Mouse (Mus musculus): ENCODE measurements at regions not wholly inside any gene's neighbourhood (a gene's known extent, or its start where the extent isn't known, plus 50 kb on each side); places are given as distances from the start of the nearest gene placed in this dataset.

- ATAC-seq (replicated peaks; ENCODE audit: low FRiP score, poor library complexity, severe bottlenecking) = no peak
Measured at GRCm38 (mm10) chr3:21218936-21219335, 852.0 kb upstream of the Agtr1b start.

DNA sequence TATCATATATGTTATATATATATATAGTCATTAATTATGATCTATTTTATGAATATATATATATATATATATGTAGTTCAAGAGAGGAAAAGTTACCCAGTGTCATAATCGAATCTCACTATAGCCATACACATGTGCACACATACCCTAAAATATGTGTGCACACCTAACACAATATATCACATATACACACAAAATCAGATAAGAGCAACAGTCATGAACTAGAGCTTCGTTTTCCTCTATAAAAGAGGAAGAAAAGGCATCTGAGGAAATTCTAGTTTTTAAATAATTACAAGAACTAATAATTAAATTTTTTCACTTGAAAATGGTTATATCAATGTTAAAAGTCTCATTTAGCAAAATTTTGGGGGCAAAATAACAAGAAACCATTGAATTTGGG lies 835.3 kb upstream of the Tbl1xr1 start:
- ATAC-seq (replicated peaks; ENCODE audit: low FRiP score, poor library complexity, severe bottlenecking) = no peak

- no peak for ATAC-seq (replicated peaks; ENCODE audit: low FRiP score, poor library complexity, severe bottlenecking)
Measured at GRCm38 (mm10) chr3:21256129-21256760, 820.2 kb upstream of the Tbl1xr1 start.

GRCm38 (mm10) chr3:21263317-21263716 lies 813.1 kb upstream of the Tbl1xr1 start:
- no peak for ATAC-seq (replicated peaks; ENCODE audit: low FRiP score, poor library complexity, severe bottlenecking)

GRCm38 (mm10) chr3:21265491-21265890 lies 811.0 kb upstream of the Tbl1xr1 start:
- ATAC-seq (replicated peaks; ENCODE audit: low FRiP score, poor library complexity, severe bottlenecking) = no peak

- ATAC-seq (replicated peaks; ENCODE audit: low FRiP score, poor library complexity, severe bottlenecking) = no peak
Measured at GRCm38 (mm10) chr3:21268429-21269129, 807.9 kb upstream of the Tbl1xr1 start.

DNA sequence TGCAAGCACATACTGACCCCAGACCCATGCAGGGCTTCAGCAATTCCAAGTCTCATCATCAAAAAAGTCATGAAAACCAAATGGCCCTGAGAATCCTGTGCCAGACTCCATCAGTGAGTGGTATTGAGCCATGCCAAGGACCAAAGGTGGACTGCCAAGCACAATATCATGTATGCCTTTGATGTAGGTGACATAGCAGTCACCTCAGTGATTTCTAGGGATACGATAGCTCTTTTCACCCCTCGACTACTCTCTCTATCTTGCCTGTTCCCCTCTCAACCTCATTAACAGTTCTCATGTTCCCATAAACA lies 807.4 kb upstream of the Tbl1xr1 start:
- ATAC-seq (replicated peaks; ENCODE audit: low FRiP score, poor library complexity, severe bottlenecking) = no peak

GRCm38 (mm10) chr3:21270788-21271187 lies 805.7 kb upstream of the Tbl1xr1 start:
- no peak for ATAC-seq (replicated peaks; ENCODE audit: low FRiP score, poor library complexity, severe bottlenecking)

- no peak for ATAC-seq (replicated peaks; ENCODE audit: low FRiP score, poor library complexity, severe bottlenecking)
Measured at GRCm38 (mm10) chr3:21272219-21272618, 804.2 kb upstream of the Tbl1xr1 start.

DNA sequence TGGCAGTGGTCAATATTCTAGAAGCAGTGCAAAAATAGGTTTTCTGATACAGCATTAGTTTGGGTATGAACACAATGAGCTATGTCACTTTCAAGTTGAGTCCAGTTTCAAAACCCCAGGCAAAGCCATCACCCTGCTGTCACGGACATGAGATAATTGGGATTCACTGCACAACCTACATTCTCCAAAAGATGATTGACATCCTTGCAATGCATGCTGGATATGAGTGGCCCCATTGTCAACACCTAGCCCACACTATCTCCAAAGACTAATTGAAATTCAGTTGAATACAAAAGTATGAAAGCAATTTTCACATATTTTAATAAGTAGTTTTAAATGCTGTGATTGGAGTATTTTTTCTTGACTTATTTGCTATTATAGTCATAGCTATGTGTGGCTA lies 783.7 kb upstream of the Tbl1xr1 start:
- no peak for ATAC-seq (replicated peaks; ENCODE audit: low FRiP score, poor library complexity, severe bottlenecking)

GRCm38 (mm10) chr3:21293308-21293707 lies 783.1 kb upstream of the Tbl1xr1 start:
- no peak for ATAC-seq (replicated peaks; ENCODE audit: low FRiP score, poor library complexity, severe bottlenecking)

GRCm38 (mm10) chr3:21294776-21295175 lies 781.7 kb upstream of the Tbl1xr1 start:
- no peak for ATAC-seq (replicated peaks; ENCODE audit: low FRiP score, poor library complexity, severe bottlenecking)

GRCm38 (mm10) chr3:21296581-21297110 lies 779.8 kb upstream of the Tbl1xr1 start:
- no peak for ATAC-seq (replicated peaks; ENCODE audit: low FRiP score, poor library complexity, severe bottlenecking)

DNA sequence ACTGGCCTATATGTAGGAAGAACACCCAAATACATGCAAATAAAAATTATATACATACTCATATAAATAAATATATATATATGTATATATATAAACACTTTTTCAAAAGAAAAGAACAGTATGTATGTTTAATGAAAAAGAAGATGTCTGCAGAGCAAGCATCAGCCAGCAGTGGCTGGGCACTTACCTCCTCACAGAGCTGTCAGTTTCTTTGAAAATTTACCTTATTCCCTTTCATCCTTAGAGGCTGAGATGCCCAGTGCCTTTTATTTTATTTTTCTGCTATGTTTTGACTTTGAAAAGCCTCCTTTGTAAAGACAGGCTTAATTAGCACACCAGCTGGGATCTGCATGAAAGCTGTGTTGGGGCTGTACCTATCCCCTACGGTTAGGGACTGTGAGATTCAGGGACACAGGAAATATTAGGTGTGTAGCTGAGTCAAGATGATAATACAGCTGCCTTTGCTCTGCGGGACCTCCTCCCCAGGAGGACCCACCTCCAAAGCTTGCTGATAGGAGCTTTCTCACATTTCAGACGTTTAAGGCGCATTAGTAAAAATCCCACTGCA lies 751.0 kb upstream of the Tbl1xr1 start:
- ATAC-seq (replicated peaks; ENCODE audit: low FRiP score, poor library complexity, severe bottlenecking) = no peak

- no peak for ATAC-seq (replicated peaks; ENCODE audit: low FRiP score, poor library complexity, severe bottlenecking)
Measured at GRCm38 (mm10) chr3:21341916-21342315, 734.5 kb upstream of the Tbl1xr1 start.

- no peak for ATAC-seq (replicated peaks; ENCODE audit: low FRiP score, poor library complexity, severe bottlenecking)
Measured at GRCm38 (mm10) chr3:21343095-21343494, 733.4 kb upstream of the Tbl1xr1 start.

DNA sequence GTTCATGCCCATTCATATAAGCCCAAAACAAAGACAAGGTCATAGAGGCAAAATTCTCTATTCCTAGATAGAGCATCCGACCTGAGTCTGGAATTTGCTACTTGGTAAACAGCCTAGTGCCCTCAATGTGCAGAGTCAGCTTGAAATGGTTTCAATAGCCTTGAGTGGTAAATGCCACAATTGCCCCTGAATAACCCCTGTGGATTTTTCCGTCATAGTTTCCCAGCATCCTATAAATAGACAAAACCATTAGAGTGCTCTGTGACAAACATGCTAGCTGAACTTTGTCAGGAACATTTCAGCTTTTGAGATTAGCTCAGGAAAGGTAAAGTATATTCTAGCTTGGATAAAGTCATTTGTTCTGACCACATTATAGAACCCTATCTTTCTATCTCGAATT lies 727.0 kb upstream of the Tbl1xr1 start:
- no peak for ATAC-seq (replicated peaks; ENCODE audit: low FRiP score, poor library complexity, severe bottlenecking)

- ATAC-seq (replicated peaks; ENCODE audit: low FRiP score, poor library complexity, severe bottlenecking) = no peak
Measured at GRCm38 (mm10) chr3:21356150-21356549, 720.3 kb upstream of the Tbl1xr1 start.

DNA sequence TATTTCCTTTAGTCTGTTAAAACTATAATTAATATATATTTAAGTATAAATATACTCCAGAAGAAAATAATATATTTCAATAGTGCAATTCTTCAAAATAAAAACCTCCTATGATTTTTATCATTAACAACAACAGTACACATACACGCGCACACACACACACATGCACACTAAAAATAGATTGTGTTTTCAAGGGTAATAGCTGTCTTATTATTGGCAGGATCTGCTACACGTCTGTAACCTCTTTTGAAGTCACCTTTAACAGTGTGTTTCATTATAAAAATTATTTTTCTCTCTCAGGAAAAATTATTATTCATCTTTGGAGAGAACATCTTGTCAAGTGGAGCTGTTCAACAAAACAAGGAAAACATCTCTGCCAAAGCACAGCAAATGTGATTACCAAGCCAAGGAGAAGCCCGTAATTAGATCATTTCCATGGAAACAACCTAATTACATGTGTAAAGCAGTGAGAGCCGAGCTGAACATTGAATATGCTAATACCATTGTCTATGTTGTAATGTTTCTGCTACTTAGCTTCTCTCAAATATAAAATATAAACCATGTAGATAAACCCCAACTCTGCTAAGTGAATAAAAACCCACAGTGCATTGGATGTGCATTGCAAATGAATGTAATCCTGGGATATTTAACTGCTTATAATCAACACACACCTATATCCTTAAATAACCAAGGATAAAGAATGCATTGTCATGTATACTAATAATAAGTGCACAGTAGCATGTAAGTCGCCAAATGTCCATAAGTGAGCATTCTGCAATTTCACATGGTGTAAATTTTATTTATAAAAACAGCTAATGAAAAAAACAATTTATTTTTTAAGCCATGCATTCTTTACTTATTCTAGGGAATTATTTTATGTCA lies 719.4 kb upstream of the Tbl1xr1 start:
- ATAC-seq (replicated peaks; ENCODE audit: low FRiP score, poor library complexity, severe bottlenecking) = no peak

- ATAC-seq (replicated peaks; ENCODE audit: low FRiP score, poor library complexity, severe bottlenecking) = no peak
Measured at GRCm38 (mm10) chr3:21358068-21358467, 718.4 kb upstream of the Tbl1xr1 start.
